Mouse (Mus musculus) cortical plate, adult 2 months (tissue): ENCODE data around the gene Gm6793.

Experiments
- CTCF ChIP-seq: fragments of 200-500 bp; IDR thresholded peaks from 2 replicates; pipeline ENCODE4 v1.5.1; 2011; ENCODE audit warnings: mild to moderate bottlenecking, control low read depth, low read length; ENCODE audit not compliant: insufficient read depth; ENCODE audit errors: extremely low read depth
- POLR2A ChIP-seq: fragments of 200-500 bp; IDR thresholded peaks from 2 replicates; pipeline ENCODE4 v1.6.1; 2011; ENCODE audit warnings: mild to moderate bottlenecking, low read length, control low read depth; ENCODE audit not compliant: insufficient read depth; ENCODE audit errors: extremely low read depth

DNA sequence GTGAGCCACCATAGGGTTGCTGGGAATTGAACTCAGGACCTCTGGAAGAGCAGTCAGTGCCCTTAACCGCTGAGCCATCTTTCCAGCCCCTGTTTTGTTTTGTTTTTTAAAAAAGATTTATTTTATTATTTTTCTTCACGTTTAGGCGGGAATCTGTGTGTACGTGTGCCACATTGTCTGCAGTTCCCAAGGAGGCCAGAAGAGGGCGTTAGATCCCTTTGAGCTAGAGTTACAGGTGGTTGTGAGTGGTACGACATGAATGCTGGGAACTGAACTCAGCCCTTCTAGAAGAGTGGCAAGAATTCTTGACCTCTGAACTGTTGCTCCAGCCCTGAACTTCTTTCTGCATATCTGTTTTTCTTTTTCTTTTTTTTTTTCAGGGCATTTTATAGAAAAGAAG lies 35.1 kb upstream of the Gm6793 start:
- no peak for TF ChIP-seq CTCF
- TF ChIP-seq POLR2A, result no peak
